Mouse (Mus musculus) activated CD4-positive, CD25-positive, alpha-beta regulatory T cell, adult 4 months (primary cell): Measurements from ENCODE around the gene Arhgef17. TPM values are rescaled to one million over a fixed set of nuclear protein-coding genes. Genes with fewer than 3 reads are reported as not detected.

Source experiments
- ATAC-seq: one replicate; pipeline ENCODE4 v1.8.0; 2017
- polyA plus RNA-seq, 2 experiments: library from polyadenylated mRNA; unstranded; fragments of 100-300 nt; shearing (Covaris generic); gene quantifications; one replicate each; pipeline ENCODE4 v1.2.1; 2017

The Arhgef17 gene
- polyA plus RNA-seq, 2 experiments from 2014 or later: 0.42 TPM; not detected in 1

- no peak for ATAC-seq
Observed at GRCm38 (mm10) chr7:100941169-100941568, 9.3 kb upstream of the Arhgef17 start.

- no peak for ATAC-seq
Observed at GRCm38 (mm10) chr7:100938106-100938505, 6.2 kb upstream of the Arhgef17 start.

GRCm38 (mm10) chr7:100937481-100937880, 5.6 kb upstream of the Arhgef17 start:
- ATAC-seq: no peak

GRCm38 (mm10) chr7:100933520-100933919, 1.6 kb upstream of the Arhgef17 start:
- ATAC-seq: no peak

- ATAC-seq: peak; percentile 81
Observed at GRCm38 (mm10) chr7:100932481-100933007, 637 bp upstream of the Arhgef17 start.

- no peak for ATAC-seq
Observed at GRCm38 (mm10) chr7:100931316-100931925, 486 bp downstream of the Arhgef17 start.

- no peak for ATAC-seq
Observed at GRCm38 (mm10) chr7:100930619-100931315, 1.1 kb downstream of the Arhgef17 start.

GRCm38 (mm10) chr7:100929639-100930303, 2.1 kb downstream of the Arhgef17 start:
- no peak for ATAC-seq

- no peak for ATAC-seq
Observed at GRCm38 (mm10) chr7:100928456-100928855, 3.5 kb downstream of the Arhgef17 start.

GRCm38 (mm10) chr7:100927287-100928000, 4.5 kb downstream of the Arhgef17 start:
- ATAC-seq: no peak

- no peak for ATAC-seq
Observed at GRCm38 (mm10) chr7:100926311-100926923, 5.5 kb downstream of the Arhgef17 start.

- ATAC-seq: no peak
Observed at GRCm38 (mm10) chr7:100924674-100925445, 7.0 kb downstream of the Arhgef17 start.

- ATAC-seq: no peak
Observed at GRCm38 (mm10) chr7:100924200-100924599, 7.7 kb downstream of the Arhgef17 start.

- no peak for ATAC-seq
Observed at GRCm38 (mm10) chr7:100922907-100923306, 9.0 kb downstream of the Arhgef17 start.

GRCm38 (mm10) chr7:100921289-100921688, 10.6 kb downstream of the Arhgef17 start:
- ATAC-seq: no peak

GRCm38 (mm10) chr7:100919809-100920107, 12.1 kb downstream of the Arhgef17 start:
- ATAC-seq: no peak

GRCm38 (mm10) chr7:100919006-100919808, 12.7 kb downstream of the Arhgef17 start:
- ATAC-seq: no peak

- ATAC-seq: no peak
Observed at GRCm38 (mm10) chr7:100918176-100918575, 13.7 kb downstream of the Arhgef17 start.

GRCm38 (mm10) chr7:100917751-100918150, 14.2 kb downstream of the Arhgef17 start:
- no peak for ATAC-seq

GRCm38 (mm10) chr7:100916526-100916925, 15.4 kb downstream of the Arhgef17 start:
- ATAC-seq: no peak

GRCm38 (mm10) chr7:100915204-100915603, 16.7 kb downstream of the Arhgef17 start:
- ATAC-seq: no peak
